Mouse (Mus musculus) c-Kit-negative CD71-positive TER-119-positive erythroid progenitor cells, embryonic 14.5 days (primary cell): Measurements from ENCODE around the gene Iqce.

Experiments
- DNase-seq: peaks from one replicate; pipeline ENCODE4 v3.0.0-alpha.2; 2013; ENCODE audit warnings: low read depth, low spot score

Iqce gene

GRCm38 (mm10) chr5:140702103-140702513, at the start of gene Iqce:
TSS of gene Iqce (minus strand) at chr5:140702378.
- DNase-seq = peak; percentile 30

GRCm38 (mm10) chr5:140750925-140751324, 48.7 kb upstream of the Iqce start:
- DNase-seq = no peak

- peak; percentile 27 for DNase-seq
Measured at GRCm38 (mm10) chr5:140749062-140749875, 47.1 kb upstream of the Iqce start.

- DNase-seq = no peak
Measured at GRCm38 (mm10) chr5:140748425-140748824, 46.2 kb upstream of the Iqce start.

GRCm38 (mm10) chr5:140743706-140744131, 41.5 kb upstream of the Iqce start:
- no peak for DNase-seq

- DNase-seq = no peak
Measured at GRCm38 (mm10) chr5:140741877-140742276, 39.7 kb upstream of the Iqce start.

GRCm38 (mm10) chr5:140741040-140741439, 38.9 kb upstream of the Iqce start:
- DNase-seq = no peak

- DNase-seq = no peak
Measured at GRCm38 (mm10) chr5:140739813-140740212, 37.6 kb upstream of the Iqce start.

GRCm38 (mm10) chr5:140736166-140736565, 34.0 kb upstream of the Iqce start:
- no peak for DNase-seq

- DNase-seq = no peak
Measured at GRCm38 (mm10) chr5:140735297-140735696, 33.1 kb upstream of the Iqce start.

- DNase-seq = no peak
Measured at GRCm38 (mm10) chr5:140733336-140733735, 31.2 kb upstream of the Iqce start.

- DNase-seq = no peak
Measured at GRCm38 (mm10) chr5:140732195-140732594, 30.0 kb upstream of the Iqce start.

GRCm38 (mm10) chr5:140731040-140731797, 29.0 kb upstream of the Iqce start:
- no peak for DNase-seq

GRCm38 (mm10) chr5:140726946-140727740, 25.0 kb upstream of the Iqce start:
- no peak for DNase-seq

GRCm38 (mm10) chr5:140726062-140726839, 24.1 kb upstream of the Iqce start:
- no peak for DNase-seq

- DNase-seq = no peak
Measured at GRCm38 (mm10) chr5:140723822-140724221, 21.6 kb upstream of the Iqce start, which contains the start of gene Amz1. TSS of gene Amz1 (plus strand) at chr5:140724127.

GRCm38 (mm10) chr5:140722121-140722520, 19.9 kb upstream of the Iqce start:
- no peak for DNase-seq

- DNase-seq = no peak
Measured at GRCm38 (mm10) chr5:140720773-140721172, 18.6 kb upstream of the Iqce start.

GRCm38 (mm10) chr5:140711040-140711439, 8.9 kb upstream of the Iqce start:
- no peak for DNase-seq

- DNase-seq = no peak
Measured at GRCm38 (mm10) chr5:140710315-140710714, 8.1 kb upstream of the Iqce start.
